Mouse (Mus musculus): ENCODE results near the gene Notch1.
A peak's percentile ranks its signal among the peaks of the same experiment; 100 is the strongest.

DNA sequence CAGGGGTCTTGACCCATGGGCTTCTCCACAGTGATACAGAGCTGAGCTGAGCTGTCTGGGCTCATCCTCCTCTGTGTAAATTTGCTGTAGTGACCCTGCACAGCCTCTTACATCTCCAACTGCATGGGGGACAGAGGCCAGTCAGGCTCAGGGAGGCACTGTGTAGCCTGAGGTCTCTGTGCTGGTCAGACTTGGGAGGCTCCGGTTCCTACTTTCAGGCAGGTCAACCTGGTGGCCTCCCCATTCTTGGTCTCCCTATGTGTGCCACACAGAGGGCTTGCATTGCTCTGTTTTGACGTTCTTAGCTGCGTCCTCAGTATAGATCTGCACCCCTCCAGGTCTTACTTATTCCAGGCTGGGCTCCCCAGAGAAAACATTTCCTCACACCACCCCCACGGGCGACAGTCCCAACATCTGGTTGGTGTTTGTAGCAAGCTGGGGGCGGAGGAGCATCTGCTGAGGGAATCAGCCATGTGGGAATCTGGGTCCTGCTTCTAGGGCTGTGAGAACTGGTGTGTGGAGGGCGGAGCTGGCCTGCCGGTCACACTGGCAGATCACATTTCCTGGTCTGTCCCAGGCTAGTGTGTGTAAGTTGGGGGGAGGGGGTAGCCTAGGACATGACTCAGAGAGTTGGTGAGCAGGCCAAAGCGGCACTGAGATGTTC lies 9.0 kb upstream of the Notch1 start:
- TF ChIP-seq POLR2A (IDR thresholded peaks at IDR 0.05; ENCODE audit: insufficient read length, low read depth) (no peak), USF1 (IDR thresholded peaks at IDR 0.05; ENCODE audit: low read depth) (no peak), POLR2AphosphoS2 (IDR thresholded peaks at IDR 0.05; ENCODE audit: insufficient read length, low read depth) (no peak), TCF12 (IDR thresholded peaks at IDR 0.05; ENCODE audit: insufficient read depth, poor library complexity, severe bottlenecking) (no peak), SRF (IDR thresholded peaks at IDR 0.05; ENCODE audit: control insufficient read depth, insufficient read length, low read depth) (no peak), MAX (IDR thresholded peaks at IDR 0.05; ENCODE audit: low read depth) (no peak), TCF3 (IDR thresholded peaks at IDR 0.05; ENCODE audit: insufficient read length, low read depth) (no peak), MYOG (IDR thresholded peaks at IDR 0.05; ENCODE audit: control insufficient read depth in 1 of 3, insufficient read depth in 1 of 3, insufficient read length in 2 of 3, low read depth in 2 of 3) (peak in 1 of 3 experiments; percentile 67), E2F4 (IDR thresholded peaks at IDR 0.05; ENCODE audit: insufficient read depth) (no peak)
